Mouse (Mus musculus) kidney, postnatal 10 days (tissue): ENCODE data around the gene Zfp169.
"Not testable (repeated sequence)": the region's sequence is repeated elsewhere in the genome, so short reads cannot be mapped to it uniquely, and the experiment has no call there.

Source experiments
- DNase-seq: peaks from one replicate; pipeline ENCODE4 v3.0.0; 2021; ENCODE audit warnings: mixed read lengths

Gene Zfp169

GRCm38 (mm10) chr13:48513003-48513929 lies at the start of gene Zfp169, which contains the start of gene A830005F24Rik:
Gene Zfp169, minus strand, starts transcription at chr13:48513451.
Gene A830005F24Rik, plus strand, starts transcription at chr13:48513570.
- DNase-seq: peak; percentile 88

DNA sequence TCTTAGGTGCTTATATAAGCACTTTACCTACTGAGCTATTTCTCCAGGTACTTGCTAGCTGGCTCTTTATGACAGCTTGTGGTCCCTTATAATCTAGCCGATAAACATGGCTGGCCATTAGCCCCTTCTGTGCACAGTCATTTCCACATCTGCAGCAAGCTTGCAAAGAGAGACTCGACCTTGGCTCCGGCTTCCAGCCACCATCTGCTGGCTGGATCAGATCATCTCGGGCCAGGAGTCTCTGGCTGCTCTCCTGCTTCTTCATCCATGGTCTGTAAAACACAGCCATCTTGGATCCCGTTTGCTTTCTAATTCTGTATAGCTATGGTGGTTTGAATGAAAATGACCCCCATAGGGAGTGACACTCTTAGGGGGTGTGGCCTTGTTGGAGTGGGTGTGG lies 49.1 kb upstream of the Zfp169 start:
- peak; percentile 47 for DNase-seq

DNA sequence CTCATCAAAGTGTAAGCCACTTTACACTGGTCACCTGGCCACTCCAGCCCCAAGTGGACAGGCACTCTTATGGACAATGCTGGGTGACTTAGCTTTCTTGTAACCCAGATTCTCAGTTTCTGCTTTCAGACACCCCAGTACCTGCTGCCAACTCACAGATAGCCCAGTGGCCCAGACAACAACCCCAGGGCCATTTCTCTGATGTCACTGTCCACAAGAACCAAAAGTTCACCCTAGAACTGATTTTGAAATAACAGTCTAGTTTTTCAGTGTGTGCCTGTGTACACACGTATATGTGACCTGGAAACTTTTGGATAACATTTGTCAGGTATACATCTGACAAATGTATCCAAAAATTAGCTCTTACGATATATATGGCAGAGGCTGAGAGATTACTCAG lies 48.2 kb upstream of the Zfp169 start:
- no peak for DNase-seq

DNA sequence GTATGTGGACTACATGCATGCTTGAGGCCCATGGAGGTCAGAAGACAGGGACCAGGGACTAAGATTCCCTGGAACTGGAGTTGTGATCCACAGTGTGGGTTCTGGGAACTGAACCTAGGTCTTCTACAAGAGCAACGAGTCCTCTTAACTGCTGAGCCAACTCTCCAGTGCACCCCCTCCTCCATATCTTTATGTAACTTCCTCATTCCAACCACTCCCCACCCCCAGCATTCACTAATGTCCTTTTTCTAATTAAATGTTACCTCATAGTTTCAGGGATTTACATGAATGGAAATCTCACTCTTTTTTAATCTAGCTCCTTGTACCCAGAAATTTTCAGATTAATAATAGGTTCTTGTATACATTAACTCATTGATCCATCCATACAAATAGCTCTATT lies 42.7 kb upstream of the Zfp169 start:
- DNase-seq: peak; percentile 3

- peak; percentile 3 for DNase-seq
Observed at GRCm38 (mm10) chr13:48554552-48554951, 41.3 kb upstream of the Zfp169 start.

DNA sequence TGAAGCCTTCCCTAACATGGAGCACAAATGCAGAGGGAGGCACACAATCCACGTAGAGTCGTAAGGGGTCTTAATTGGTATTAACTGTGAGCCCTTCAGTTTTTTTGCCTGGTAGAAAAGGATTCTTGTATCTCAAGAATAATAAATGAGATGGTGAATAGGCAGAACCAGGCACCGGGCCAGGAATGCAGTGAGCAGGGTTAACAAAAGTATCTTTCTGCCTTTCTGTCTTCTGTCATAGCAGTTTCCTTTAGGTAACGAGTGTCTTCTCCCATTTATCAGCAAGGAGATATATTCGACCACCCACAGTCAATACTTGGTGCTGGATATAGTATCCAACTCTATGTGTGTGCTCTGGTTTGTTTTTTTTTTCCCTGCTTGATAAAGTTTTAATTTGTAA lies 40.3 kb upstream of the Zfp169 start:
- peak; percentile 42 for DNase-seq

DNA sequence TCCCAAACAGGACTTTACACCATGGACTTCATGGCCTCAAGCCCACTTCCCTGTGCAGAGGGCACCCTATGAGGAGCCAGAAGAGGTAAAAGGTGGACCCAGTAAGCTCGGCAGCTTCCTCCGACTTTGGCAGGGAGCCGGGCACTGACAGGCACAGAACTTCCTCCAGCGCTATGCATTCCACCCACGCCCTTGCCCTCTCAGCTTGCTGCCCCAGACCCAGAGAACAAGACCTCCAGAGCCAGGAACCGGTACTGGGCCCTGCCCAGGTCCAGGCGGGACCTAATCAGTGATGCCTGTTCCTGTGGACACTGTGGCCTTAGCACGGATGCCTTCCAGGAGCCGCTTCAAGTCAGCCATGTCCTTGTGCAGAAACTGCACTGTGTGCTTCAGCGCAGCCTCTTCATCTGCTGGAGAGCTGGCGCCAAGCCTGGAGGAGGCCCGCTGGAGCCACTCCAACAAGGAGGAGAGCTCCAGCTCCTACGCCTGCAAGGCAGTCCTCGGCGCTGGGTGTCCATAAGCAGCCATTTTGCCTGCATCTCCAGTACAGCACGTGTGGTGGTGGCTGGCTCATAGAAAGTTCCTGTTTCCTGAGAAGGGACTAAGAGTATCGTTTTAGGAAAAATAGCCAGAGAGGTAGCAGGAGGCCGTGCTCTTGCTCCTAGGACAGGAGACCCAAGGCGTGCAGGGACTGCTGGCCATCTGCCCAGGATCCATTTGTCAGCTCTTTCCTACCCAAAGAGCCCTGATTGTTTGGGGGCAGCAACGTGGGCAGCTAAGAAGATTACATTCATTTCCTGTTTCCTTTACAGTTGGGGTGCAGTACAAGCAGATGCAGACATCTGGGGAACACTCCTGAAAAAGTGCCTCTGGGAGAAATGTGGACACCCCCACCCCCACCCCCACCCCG lies 39.2 kb upstream of the Zfp169 start:
- DNase-seq: peak; percentile 95

DNA sequence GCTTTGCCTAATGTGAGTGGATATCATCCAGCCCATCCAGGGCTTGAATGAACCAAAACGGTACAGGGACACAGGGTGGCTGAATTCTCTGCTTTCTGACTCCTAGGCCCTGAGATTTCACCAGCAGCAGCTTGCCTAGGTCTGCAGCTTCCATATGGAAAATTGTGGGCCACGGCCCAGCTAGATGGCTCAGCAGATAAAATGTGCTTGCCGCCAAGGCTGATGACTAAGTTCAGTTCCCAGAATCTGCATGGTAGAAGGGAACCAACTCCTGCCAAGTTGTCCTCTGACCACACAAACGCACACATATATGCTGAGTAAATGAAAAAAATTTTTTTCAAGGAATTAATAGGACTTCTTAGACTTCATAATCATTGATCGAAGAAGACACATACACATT lies 35.0 kb upstream of the Zfp169 start:
- DNase-seq: peak; percentile 5

- DNase-seq: no peak
Observed at GRCm38 (mm10) chr13:48547623-48548022, 34.4 kb upstream of the Zfp169 start.

- DNase-seq: peak; percentile 100
Observed at GRCm38 (mm10) chr13:48546330-48546917, 33.2 kb upstream of the Zfp169 start.

DNA sequence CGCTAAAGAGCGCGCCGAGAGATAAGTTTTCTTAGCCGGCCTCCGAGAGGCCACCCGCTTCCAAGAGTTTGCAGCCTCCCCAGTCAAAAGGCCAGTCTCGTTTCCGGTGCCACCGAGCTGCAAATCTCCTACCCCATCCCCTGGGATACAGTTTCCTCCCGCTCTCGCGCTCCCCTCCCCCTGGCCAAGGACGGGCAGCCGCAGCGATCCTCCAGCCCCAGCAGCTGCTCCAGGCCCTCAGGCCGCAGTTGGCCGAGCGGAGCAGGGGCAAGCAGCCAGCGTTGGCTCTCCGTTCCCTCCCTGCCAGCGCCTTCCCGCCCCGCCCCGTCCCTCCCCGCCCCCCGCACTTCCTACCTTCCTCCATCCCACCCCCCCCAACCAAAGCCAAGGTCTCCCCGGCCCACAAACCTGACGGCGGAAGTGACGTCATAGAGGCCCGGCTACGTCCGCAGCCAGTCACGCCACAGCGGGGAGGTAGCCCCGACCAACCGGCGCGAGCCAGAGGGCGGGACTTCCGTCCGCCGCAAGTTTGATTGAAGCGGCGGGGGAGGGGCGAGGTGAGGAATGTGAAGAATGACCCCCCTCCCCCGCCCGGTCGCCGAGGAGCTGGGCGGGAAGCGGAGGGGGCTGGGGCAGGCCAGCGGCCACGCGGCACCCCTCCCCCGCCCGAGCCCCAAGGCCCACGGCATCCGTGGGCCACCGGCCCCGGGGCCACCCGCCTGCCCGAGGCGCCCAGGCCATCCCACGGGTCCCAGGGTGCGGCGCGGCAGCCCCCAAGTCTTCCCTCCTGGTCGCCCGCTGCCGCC lies 32.4 kb upstream of the Zfp169 start:
- DNase-seq: peak; percentile 100

DNA sequence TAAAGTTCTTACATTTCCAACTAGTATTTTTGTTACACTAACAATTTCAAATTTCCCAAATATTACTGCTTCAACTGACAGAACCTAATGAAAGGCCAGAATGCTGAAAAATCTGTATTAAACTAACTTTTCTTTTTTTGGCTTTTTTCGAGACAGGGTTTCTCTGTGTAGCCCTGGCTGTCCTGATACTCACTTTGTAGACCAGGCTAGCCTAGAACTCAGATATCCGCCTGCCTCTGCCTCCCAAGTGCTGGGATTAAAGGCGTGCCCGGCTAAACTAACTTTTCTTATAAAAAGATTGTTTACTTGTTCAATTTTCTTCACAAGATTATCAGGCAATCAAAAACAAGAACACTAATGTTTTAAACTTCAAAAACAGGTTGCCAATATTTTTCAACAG lies 31.6 kb upstream of the Zfp169 start:
- DNase-seq: no peak

- no peak for DNase-seq
Observed at GRCm38 (mm10) chr13:48544391-48544790, 31.1 kb upstream of the Zfp169 start.

DNA sequence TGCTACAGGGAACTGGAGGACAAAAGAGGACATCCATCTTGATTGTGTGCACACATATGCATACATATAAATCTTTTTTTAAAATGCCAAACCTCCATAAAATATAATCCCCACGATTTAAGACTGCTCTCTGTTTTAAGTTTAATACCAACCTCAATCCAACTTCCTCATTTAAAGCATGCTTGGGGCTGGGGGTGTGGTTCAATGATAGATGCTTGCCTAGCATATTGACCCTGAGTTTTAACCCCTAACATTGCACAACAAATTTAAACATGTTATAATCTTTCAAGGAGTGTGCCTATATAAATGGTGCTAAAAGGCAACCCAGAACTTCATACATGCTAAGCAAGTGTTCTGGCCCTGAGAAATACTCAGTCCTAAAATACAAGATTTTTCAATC lies 27.2 kb upstream of the Zfp169 start:
- DNase-seq: no peak

DNA sequence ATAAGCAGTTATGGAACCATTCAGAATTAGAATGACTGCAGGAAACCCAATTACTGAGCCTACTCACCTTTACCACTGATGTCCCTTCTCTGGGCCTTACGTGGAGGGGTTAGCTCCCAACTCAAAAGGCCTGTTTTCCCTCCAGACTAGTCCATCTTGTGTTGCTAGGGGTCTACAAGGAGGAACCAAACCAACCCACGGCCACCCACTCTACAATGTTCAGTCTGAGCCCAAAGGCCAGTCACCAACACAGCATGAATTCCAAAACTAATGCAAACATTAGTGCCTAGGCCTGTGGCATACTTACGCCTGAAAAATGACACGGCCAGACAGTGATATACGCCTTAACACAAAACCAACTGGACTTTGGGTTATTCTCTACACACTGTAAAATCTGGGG lies 20.2 kb upstream of the Zfp169 start:
- DNase-seq: no peak

DNA sequence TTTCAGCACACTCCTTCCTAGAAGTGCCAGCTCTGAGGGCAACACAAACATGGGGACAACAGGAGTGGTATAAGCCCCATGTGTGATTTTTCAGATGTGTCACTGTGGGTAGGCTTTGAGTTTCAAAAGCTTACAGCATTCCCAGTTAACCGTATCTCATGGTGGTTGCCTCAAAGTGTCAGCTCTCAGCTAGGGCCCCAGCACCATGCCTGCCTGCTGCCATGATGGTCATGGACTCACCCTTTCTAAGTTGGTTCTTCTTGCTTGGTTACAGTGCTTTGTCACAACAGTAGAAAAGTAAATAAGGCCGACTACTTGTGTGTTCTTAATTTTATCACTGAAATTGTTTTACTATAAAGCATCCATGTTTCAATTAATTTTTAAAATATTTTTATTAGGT lies 18.2 kb upstream of the Zfp169 start:
- DNase-seq: no peak

DNA sequence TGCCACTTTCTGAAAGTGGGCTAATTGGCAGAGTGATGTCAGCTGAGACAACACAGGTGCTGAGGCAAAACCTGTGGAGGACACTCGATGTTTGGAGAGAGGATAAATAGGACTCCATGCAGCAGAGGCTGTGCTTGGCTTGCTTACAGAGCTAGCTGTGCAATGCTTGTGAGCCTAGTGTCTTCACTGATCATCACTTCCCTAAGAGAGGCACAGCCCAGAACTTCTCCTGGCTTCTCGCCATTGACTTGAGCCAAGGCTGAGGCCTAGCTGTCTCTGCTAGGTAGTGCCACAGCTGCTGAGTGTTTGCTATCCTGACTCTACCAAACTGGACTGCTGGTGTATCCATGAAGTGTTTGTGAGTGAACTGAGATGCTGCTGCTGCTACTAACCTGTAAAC lies 17.4 kb upstream of the Zfp169 start:
- peak; percentile 58 for DNase-seq

- no peak for DNase-seq
Observed at GRCm38 (mm10) chr13:48529028-48529427, 15.8 kb upstream of the Zfp169 start.

DNA sequence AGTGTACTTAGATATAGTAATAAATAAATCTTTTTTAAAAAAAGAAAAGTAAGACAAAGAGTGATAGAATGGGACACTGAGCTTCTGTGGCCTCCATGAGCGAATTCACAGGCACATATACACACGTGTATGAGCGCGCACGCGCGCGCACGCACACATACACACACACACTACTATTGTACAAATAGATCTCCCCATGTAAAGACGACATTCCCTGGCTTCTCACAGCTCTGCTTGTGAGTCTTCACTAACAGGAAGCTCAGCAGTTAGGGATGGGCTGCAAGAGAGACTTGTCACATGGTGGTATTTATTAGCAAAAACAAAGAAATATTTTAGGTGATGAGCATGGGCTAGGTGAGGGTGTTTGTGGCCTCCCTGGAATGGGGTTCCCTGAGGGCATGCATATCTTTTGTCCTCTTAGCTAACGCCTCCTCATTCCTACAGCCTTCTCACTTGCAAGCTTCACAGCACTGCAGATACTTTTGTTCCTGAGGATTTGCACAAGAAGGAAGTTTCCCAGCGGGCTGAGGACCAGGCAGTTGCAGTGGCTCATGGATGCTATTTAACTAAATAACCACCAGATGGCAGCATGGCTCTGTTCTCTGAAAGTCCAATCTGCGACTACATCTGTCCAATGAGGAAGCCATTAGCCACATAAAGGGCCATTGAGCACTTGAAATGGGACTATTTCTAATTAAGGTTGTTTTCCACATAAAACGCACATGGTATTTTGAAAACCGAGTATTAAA lies 15.0 kb upstream of the Zfp169 start:
- DNase-seq: peak; percentile 75

DNA sequence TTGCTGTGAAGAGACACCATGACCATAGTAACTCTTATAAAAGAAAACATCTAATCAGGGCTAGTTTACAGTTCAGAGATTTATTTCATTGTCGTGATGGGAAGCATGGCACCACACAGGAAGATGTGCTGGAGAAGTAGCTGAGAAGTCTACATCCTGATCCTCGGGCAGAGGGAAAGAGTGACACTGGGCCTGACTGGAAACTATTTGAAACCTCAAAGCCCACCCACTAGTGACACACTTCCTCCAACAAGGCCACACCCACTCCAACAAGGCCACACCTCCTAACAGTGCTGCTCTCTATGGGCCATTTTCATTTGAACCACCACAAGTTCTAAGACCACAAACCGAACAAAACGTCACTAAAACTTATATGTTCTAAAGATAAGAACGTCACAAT lies 12.5 kb upstream of the Zfp169 start:
- DNase-seq: no peak

DNA sequence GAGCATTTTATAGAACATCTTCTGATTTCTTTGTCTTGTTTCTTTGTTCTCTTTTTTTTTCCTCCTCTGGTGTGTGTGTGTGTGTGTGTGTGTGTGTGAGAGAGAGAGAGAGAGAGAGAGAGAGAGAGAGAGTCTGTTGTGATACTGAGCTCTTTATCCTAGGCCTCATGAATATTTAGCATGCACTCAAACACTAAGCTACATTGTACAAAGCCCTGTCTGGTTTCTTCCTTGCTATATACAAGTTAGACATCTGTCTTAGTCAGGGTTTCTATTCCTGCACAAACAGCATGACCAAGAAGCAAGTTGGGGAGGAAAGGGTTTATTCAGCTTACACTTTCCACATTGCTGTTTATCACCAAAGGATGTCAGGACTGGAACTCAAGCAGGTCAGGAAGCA lies 5.9 kb upstream of the Zfp169 start:
- not testable (repeated sequence) for DNase-seq

- DNase-seq: no peak
Observed at GRCm38 (mm10) chr13:48515861-48516260, 2.6 kb upstream of the Zfp169 start.
